Mouse (Mus musculus) CD4-positive, CD25-positive, alpha-beta regulatory T cell, adult 4 months (primary cell): ENCODE results near the gene Kifap3. TPM values are rescaled to one million over a fixed set of nuclear protein-coding genes. Genes with fewer than 3 reads are reported as not detected.
A peak's percentile ranks its signal among the peaks of the same experiment; 100 is the strongest.
"Not testable (repeated sequence)": the region's sequence is repeated elsewhere in the genome, so short reads cannot be mapped to it uniquely, and the experiment has no call there.

Experiments
- ATAC-seq: one replicate; pipeline ENCODE4 v1.8.0; 2017
- polyA plus RNA-seq, 2 experiments: library from polyadenylated mRNA; unstranded; fragments of 100-300 nt; shearing (Covaris generic); gene quantifications; one replicate each; pipeline ENCODE4 v1.2.1; 2017

Gene Kifap3
- 1 to 10 TPM; 3.3 to 4.2 TPM for polyA plus RNA-seq

DNA sequence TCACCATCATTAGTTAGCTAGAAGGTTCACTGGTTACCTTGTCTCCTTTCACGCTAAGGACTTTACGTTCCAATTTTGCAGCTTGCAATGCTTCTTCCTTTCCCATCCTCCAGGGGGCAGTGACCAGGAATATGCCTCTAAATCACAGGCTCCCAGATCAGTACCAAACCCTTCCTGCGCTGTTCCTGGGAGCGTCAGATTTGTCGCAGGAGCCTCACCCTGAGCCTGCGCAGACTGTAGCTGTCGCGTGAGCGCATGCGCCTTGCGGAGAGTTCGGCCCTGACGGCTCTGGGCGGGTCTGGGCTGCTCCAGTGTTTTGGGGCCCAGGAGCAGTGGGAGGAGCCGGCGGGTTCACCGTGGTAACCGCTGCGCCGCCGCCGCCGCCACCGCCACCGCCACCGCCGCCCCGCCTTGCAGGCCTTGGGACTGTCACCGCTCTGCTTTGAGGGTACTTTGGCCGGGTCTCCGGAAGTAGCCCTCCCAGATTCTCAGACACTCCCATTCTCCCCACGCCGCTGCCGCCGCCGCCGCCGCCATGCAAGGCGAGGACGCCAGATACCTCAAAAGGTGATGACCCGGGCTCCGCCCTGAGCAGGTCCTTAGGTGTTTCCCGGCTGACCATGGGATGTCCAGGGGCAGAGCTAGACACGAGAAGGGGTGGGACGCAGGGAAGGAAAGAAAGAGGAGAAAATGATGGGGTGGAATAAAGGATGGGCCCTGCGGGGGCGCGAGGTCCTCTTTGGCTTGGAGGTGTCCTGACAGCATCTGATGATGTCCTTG is at the start of gene Kifap3:
Kifap3 (plus strand) TSS at position 248 of the 780 bp plus-strand sequence.
- ATAC-seq = peak; percentile 100

DNA sequence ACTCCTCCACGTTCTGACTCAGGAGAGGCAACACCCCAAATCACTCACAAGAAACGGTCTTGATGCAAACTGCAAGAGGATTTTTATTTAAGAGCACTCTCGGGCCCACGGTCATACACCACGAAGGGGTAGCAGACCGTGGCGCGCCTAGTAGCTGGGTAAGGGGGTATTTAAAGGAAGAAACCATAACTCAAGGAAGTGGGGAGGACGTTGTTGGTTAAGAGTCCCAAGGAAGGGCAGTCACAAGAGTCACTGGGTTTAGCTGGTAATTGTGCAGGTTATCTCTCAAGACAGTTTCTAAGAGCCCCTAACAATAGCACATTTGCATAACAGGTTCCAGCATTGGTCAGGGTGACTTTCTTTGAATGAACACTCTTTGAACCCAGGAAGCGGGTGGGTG is 48.2 kb upstream of the Kifap3 start:
- ATAC-seq = not testable (repeated sequence)

DNA sequence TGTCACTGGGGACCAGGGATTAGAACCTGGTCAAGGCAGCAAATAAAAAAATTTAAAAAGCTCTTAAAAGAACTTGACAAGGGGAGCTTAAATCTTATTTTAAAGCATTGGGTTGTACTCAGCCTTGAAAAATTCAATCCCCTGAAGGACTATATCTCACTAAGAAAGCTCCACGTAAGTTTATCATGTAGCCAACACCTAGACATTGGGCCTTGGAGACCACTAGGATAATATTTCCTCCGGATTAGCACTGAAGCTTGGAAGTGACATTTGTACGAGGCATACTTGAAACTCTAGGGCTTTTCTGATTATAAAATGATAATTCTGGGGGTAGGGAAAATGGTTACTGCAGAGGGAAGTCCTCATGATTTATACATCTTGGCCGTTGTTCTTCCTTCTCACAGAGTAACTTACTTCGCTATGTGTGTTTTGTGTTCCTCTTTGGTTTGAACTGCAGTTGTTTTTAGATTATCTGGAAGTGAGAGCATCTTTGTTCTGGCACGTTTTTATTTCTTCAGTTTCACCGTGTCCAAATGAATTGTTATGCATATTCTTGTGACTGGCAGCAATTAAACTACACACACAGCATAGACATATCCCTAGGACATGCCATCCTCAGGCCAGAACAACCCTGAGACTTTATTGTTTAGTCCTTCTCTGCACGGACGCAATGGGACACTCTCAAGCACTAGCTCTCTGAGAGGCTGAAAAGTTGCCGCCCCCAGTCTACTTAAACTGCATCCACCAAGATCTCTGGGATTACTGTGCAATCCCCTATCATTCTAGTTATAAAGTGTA is 42.7 kb upstream of the Kifap3 start:
- ATAC-seq = no peak

DNA sequence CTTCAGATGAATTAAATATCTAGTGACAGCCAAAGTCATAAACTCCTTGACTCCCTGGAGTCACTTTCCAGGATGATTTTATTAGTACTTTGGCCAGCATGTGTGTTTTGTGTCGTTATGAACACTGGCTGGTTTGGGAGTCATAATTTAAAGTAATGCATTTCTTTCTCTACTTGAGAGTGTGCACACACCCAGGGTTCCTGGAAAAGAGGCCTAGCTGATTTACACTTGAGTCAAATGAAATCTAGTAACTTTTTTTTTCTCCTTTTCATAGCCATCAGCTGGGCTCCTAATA is 42.2 kb upstream of the Kifap3 start:
- ATAC-seq = no peak

DNA sequence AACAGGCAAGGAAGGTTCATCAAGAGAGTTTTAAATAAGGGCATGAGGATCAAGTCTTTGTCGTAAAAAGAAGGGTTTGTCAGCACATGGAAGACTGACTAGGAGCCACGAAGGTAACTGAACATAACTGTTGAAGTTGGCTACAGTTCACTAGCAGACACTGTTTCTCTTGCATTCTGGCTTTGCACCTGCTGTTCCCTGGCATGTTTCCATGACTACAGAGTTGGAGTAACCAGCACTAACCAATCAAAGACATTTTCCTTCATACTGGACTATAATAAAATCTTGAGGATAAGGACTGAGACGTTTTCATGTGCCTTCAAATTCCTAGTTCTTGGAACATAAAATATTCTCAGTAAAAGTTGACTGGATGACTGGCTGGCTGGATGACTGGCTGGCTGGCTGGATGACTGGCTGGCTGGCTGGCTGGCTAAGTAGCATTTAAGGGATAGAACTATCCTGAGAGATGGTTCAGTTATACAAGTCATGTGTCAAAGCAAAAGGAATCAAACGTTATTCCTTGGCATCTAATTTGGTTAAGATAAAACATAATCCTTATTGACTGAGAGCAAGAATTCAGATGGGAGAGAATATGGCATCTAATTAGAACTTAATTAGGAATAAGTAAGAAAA is 27.9 kb upstream of the Kifap3 start:
- ATAC-seq = no peak

DNA sequence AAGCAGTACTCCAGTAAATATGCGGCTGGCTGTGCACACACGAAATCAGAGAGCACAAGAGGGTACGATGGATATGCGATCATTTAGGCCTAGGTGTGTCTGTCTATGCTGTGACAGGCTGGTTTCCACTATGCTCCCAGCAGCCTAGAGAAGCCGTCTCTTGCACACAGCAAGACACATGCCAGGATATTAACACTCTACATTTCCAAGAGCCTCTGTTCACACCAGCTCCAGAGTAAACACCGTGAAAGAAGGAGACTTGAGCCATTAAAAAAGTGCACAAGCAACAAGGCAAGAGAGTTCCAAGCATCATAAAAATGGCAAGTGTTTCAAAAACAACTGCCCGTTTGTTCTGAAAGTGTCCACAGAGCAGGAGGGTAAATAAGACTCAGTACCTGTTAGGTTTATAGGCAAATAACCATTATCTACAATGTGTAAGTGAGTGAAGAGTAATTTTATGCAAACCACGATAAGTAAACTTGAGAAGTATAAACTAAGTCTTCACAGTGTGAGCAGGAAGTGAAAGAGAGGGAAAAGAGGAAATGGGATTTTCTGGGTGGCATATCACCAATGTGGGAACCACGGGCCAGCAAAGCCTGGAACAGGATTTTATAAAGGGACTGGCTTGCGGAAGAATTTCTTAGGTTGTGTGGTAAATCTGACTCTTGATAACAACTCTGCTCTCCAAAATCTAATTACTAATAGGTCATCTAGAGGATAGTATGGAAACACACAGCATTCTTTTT is 21.7 kb upstream of the Kifap3 start:
- ATAC-seq = no peak

DNA sequence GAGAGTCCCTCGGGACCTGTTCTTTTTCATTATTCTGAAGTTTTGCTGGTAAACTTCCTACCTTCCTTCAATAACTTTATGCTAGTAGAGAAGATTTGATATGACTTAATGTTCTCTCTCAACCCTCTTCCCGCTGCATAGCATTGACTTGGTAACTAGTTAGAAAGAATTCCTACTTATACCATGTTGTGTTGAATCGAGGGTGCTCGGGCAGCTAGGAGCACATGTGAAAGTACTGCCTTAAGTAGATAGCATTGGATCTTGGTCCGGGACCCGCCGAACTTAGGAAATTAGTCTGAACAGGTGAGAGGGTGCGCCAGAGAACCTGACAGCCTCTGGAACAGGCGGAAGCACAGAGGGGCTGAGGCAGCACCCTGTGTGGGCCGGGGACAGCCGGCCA is 4.2 kb downstream of the Kifap3 start:
- ATAC-seq = not testable (repeated sequence)

DNA sequence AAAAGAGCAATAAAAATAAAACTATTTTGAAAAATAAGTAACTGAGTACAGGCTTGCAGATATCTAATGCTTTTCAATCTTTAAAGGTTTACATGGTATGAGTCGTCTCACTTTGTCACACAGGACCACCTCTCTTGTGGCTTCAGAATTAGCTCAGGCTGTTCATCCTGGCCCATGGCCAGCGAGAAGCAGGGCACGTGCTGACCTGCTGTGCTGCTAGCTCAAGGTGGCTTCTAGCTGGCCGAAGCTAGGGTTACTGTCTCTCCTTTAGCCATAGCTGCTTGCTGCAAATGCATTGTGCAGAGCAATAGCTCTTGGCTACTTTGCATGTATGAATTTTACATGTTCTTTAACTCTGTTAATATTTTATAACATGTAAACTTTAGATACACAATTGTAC is 42.0 kb downstream of the Kifap3 start:
- no peak for ATAC-seq

DNA sequence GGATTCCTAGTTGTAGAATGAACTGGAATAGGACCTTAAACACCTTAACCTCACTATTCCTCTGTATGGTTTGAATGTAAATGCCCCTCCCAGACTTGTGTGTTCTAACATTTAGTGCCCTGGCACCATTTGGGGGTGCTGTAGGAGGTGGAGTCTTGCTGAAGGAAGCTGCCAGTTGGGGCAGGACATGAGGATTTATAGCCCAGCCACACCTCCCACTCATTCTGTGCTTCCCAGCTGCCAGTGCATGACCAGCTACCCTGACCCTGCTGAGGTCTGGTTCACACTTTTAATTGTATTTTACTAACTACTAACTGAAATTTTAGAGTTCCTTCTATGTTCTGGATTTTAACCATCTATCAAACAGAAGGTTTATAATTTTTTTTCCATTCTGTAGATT is 50.1 kb downstream of the Kifap3 start:
- ATAC-seq = no peak

DNA sequence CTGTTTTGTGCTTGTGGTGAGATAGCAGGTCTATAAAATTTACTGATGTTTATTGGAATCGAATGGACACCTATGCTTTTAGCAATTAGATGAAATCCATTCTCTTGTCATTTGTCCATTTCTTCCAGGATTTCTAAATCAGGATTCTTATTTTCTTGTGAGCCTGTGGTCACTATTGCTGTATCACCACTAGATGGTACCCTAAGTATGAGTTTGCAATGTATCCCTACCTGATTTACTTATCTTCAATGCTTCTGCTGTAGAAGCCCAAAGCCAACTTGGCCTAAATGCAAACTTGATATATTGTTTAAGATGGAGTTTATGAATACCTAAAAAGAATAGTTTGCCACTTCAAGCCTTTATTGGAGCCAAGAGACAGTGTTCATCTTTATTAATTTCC is 54.7 kb downstream of the Kifap3 start:
- peak; percentile 47 for ATAC-seq

DNA sequence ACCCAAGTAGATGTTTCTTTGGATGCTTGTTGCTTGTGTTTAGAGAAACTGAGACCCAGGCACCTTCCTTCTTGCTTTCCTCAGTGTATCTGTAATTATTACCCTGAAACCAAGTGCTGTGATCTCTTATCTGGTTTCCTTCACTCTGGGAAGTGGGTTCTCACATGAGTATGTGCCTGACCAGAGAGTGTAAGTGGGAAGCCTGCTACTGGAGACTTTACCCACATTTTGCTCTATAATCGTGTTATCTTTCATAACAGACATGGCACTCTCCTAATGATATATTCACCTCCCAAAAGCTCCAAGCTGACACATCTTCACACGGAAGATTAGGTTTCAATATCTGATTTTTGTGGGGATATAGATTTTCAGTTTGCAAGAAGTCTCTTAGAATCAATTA is 55.7 kb downstream of the Kifap3 start:
- ATAC-seq = no peak

DNA sequence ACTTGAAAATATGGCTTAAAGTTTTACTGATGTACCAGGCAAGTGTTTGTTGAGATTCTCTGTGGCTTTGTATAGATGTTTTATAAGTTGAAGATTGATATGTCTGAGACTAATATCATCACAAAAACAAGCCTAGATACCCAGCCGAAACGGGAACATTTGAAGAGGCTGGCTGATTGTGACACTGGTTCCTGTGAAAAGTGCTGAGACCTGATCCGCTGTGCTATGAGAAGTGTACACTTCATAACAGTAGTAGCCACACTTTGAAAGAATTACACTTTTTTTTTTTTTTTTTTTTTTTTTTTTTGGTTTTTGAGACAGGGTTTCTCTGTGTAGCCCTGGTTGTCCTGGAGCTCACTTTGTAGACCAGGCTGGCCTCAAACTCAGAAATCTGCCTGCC is 59.1 kb downstream of the Kifap3 start:
- not testable (repeated sequence) for ATAC-seq

DNA sequence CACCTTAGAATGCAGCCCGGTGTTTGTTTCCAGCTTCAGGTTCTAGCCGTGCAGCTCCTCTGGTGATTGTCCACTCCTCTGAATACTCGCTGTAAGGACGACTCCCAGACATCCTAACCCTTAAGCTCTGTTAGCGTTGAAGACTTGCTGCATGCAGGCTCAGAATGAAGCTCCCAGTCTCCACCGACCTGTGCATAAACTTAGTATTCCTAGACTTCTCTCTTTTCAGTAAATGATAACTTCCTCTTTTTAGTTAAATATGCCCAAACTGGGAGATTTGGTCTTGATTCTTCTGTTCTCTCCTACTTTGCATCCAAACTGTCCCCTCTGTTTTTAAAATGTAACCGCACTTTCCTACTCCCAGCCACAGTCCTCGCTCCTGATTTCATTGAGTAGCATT is 61.2 kb downstream of the Kifap3 start:
- ATAC-seq = no peak

DNA sequence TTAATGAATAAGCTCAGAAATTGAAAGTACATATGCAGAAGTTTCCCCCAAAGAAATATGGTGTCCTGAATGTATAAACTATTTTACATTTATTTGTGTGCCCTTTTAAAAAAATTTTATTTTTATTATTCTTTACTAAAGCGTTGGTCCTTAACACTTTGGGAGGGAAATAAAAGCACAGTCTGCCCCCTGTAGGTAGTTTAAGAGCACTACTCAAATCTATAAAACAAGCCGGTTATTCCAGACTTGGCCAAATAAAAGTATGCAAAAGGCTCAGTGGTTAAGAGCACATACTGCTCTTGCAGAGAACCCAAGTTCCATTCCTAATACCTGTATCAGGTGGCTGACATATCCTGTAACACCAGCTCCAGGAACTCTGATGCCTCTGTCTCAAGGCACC is 62.9 kb downstream of the Kifap3 start:
- ATAC-seq = no peak

DNA sequence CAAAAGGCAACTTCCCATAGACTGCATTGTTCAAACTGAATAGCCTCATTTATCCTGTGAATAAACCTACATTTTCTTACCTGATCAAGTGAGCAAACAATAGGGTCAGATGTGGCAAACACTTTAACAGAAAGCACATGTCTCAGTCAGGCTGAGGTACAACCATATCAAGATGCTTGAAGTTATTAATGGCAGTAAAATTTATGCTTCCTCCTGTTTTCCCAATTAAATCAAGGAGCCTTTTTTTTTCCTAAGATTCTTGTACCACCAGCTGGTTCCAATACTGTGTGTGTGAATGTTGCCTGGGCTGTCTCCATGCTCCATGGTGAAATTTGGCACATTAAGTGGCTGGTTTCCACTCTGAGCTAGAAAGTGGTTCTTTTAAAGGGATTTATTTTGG is 64.5 kb downstream of the Kifap3 start:
- no peak for ATAC-seq

DNA sequence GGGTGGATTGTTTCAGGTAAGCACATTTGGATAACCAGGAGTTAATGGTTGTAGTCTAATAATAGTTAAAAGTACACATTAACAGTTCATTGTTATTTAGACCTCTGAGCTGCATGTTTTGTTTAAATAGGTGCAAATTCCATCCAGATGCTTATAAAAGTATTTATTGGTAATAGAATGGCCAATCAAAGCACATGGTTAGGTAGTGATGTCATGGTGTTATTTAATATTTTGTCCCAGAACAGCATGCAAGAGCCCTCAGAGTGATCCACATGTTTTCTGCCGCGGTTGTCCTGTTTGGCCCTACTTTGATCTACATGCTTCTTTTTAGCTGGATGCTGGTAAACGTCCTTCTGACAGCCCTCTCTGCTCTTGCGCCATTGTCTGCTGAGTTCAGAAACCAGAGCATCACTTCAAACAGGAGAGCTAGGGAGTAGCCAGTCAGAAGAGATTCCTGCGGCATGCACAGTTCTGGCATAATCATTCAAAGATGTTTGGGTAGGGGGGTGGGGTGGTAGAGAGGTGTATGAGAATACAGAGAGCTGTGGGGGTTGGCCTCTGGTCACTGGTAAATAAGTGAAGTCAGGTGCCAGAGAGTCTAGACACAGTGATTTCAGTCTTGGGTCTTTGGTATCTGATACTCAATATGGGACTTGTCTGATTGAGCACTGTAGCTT is 73.6 kb downstream of the Kifap3 start:
- ATAC-seq = no peak

DNA sequence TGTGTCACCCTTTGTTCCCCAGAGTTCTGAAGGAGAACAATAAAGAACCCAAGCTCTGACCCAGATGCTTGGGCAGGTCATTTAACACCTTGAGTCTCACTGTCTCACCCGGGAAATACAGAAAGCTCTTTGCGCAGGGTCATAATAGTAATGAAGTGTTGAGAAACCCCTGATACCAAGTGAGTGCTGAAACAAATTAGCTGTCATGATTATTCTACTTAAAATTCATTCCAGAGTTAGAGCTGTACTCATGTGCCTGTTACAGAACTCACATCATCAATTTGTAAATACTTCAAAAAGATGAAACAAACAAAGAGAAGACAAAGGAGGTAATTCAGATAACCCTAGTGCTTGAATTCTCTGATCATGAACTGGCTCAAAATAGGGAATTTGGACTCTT is 79.0 kb downstream of the Kifap3 start:
- no peak for ATAC-seq

DNA sequence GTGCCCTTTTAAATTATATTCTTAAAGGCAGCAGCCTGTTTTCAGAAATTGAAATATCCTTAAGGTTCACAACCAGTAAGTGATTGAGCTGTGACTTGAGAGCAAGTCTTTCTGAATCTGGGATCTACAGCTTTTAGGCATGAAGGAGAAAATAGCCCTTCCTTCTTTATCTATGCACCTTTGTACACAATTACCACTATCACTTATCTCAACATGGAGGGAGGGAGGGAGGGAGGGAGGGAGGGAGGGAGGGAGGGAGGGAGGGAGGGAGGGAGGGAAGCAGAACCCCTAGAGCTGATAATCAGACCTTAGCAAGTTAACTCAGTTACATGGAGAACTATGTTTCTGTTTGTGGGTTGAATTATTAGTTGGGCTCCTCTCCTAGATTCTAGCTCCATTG is 82.2 kb downstream of the Kifap3 start:
- ATAC-seq = no peak

DNA sequence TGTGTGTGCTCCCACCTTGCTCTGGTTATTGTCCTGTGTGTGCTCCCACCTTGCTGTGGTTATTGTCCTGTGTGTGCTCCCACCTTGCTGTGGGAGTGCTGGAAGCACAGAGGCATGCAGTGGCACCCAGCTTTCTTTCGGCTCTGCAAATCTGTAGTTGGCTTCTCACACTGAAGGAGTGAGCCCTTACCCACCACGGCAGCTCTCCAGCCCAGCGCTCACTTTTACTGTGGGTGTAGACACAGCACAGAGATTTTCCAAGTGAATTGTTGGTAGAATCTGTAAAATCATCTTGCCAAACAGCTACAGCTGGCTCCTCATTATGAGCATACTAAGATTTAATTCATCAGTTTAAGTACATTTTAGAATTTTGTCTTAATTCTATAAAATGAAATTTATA is 93.8 kb downstream of the Kifap3 start:
- ATAC-seq = no peak

DNA sequence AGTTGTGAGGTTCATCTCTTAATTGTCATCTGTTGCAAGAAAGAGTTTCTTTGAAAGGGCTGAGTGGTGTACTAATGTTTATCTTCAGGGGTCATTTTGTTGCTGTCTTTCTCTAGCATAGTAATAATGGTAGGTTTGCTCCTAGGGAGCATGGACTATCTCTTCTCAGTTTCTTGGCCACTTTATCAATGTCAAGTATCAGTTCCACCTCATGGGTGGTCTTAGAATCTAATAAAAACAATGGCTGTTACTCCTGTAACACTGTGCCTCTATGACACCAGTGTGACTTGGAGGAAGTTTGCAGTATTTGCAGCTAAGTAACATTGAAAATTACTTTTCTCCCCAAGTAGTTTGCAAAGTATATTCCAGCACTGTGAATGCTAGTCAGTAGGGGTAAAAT is 110.2 kb downstream of the Kifap3 start:
- no peak for ATAC-seq

DNA sequence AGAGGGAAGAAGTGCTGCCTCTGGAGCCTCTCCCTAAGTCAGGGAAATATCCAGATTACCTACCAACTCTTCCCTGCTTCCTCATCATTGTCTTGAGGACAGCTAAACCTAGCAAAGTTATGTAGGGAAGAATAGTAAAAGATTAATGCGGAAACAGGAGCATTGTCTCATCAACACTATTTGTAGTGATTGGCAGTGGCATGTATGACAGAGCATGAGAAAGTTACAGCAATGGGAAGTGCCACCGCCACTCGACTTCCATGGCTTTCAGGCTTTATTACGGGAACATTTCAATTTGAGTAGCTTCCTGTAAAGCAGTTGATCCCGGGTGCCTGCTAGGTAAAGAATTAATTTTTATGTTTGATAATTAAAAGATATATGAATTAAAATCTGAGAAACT is 113.9 kb downstream of the Kifap3 start:
- ATAC-seq = no peak

DNA sequence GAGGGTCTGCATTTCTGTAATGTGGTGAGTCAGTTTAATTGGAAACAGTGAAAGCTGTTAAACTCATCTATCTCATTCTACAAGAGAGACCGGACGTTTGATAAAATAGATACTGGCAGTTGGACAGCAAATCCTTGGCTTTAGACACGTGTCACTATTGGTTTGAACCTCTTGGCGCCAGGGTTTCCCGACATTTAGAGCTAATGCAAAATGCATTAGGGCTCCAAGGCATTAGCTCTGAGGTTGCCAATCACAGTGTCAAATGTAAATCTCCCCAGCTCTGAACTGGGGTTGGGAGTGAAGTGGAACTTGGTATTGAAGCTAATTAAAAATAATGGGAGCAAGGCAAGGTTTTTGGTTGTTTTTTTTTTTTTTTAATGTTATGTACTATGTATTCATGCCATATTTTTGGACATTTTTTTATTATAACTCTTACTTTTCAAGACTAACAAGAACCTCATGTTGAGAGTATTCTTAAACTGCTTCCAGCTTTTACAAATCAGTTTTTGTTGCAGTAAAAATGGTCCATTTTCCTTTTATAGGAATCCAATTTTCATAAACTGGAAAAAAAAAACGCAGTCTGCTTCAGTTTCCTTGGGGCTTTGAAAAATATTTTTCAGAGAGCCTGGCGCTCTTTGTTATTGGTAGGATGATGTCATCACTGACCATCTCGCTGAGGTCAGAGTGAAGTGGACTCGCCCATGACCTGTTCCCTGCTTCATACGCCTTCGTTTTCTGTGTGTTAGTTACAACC is 114.6 kb downstream of the Kifap3 start:
- no peak for ATAC-seq
